Mouse (Mus musculus): ENCODE results near the gene Clcf1. TPM values are rescaled to one million over a fixed set of nuclear protein-coding genes. Genes with fewer than 3 reads are reported as not detected.
"Not testable (repeated sequence)": the region's sequence is repeated elsewhere in the genome, so short reads cannot be mapped to it uniquely, and the experiment has no call there.

Clcf1 gene
- polyA plus RNA-seq, 1 experiment, result 13.1 TPM

GRCm38 (mm10) chr19:4218293-4218692 lies 4.3 kb downstream of the Clcf1 start:
- no peak for DNase-seq (ENCODE audit: low spot score)

GRCm38 (mm10) chr19:4218784-4219183 lies 4.7 kb downstream of the Clcf1 start:
- DNase-seq (ENCODE audit: low spot score), result no peak

GRCm38 (mm10) chr19:4219943-4220342 lies 5.9 kb downstream of the Clcf1 start:
- DNase-seq (ENCODE audit: low spot score), result no peak

GRCm38 (mm10) chr19:4220416-4220815 lies 6.4 kb downstream of the Clcf1 start:
- DNase-seq (ENCODE audit: low spot score), result no peak

- no peak for DNase-seq (ENCODE audit: low spot score)
Measured at GRCm38 (mm10) chr19:4220957-4221743, 7.1 kb downstream of the Clcf1 start.

- no peak for DNase-seq (ENCODE audit: low spot score)
Measured at GRCm38 (mm10) chr19:4222165-4222564, 8.1 kb downstream of the Clcf1 start.

GRCm38 (mm10) chr19:4226779-4227178 lies 12.7 kb downstream of the Clcf1 start:
- DNase-seq (ENCODE audit: low spot score), result no peak

- DNase-seq (ENCODE audit: low spot score), result no peak
Measured at GRCm38 (mm10) chr19:4227446-4227845, 13.4 kb downstream of the Clcf1 start.

- DNase-seq (ENCODE audit: low spot score), result no peak
Measured at GRCm38 (mm10) chr19:4227894-4228678, 14.0 kb downstream of the Clcf1 start.

GRCm38 (mm10) chr19:4228891-4229290 lies 14.9 kb downstream of the Clcf1 start:
- no peak for DNase-seq (ENCODE audit: low spot score)

- DNase-seq (ENCODE audit: low spot score), result no peak
Measured at GRCm38 (mm10) chr19:4229451-4230076, 15.5 kb downstream of the Clcf1 start.

- DNase-seq (ENCODE audit: low spot score), result no peak
Measured at GRCm38 (mm10) chr19:4230415-4230814, 16.4 kb downstream of the Clcf1 start.

- peak; percentile 77 for DNase-seq (ENCODE audit: low spot score)
Measured at GRCm38 (mm10) chr19:4231253-4232185, 17.5 kb downstream of the Clcf1 start, which contains the start of gene Pold4. Gene Pold4, plus strand, starts transcription at chr19:4231899.

- no peak for DNase-seq (ENCODE audit: low spot score)
Measured at GRCm38 (mm10) chr19:4232186-4232572, 18.1 kb downstream of the Clcf1 start.

GRCm38 (mm10) chr19:4232651-4233050 lies 18.6 kb downstream of the Clcf1 start:
- DNase-seq (ENCODE audit: low spot score), result no peak

GRCm38 (mm10) chr19:4234548-4234947 lies 20.5 kb downstream of the Clcf1 start:
- no peak for DNase-seq (ENCODE audit: low spot score)

GRCm38 (mm10) chr19:4240247-4240668 lies 26.2 kb downstream of the Clcf1 start:
- no peak for DNase-seq (ENCODE audit: low spot score)

- DNase-seq (ENCODE audit: low spot score), result no peak
Measured at GRCm38 (mm10) chr19:4242416-4242815, 28.4 kb downstream of the Clcf1 start.

- no peak for DNase-seq (ENCODE audit: low spot score)
Measured at GRCm38 (mm10) chr19:4244775-4245174, 30.7 kb downstream of the Clcf1 start.

GRCm38 (mm10) chr19:4247010-4247409 lies 33.0 kb downstream of the Clcf1 start:
- DNase-seq (ENCODE audit: low spot score), result no peak

- DNase-seq (ENCODE audit: low spot score), result not testable (repeated sequence)
Measured at GRCm38 (mm10) chr19:4248683-4249082, 34.6 kb downstream of the Clcf1 start.
